Mouse (Mus musculus) hindbrain, postnatal 0 days (tissue): ENCODE measurements around the gene Map7d1. TPM values are rescaled to one million over a fixed set of nuclear protein-coding genes. Genes with fewer than 3 reads are reported as not detected.

Experiments used
- ATAC-seq: fragments of 200-750 bp; cut with Nextera tagmentation; 2 replicates; pipeline ENCODE4 v1.8.0; 2017; ENCODE audit warnings: mild to moderate bottlenecking, moderate TSS enrichment, moderate library complexity
- DNase-seq: peaks from one replicate; pipeline ENCODE4 v3.0.0-alpha.2; 2015; ENCODE audit warnings: low spot score
- H3K27ac ChIP-seq: fragments of 300-500 bp; sonication (generic); 2 replicates; pipeline ENCODE4 v1.5.1; 2014; ENCODE audit warnings: mild to moderate bottlenecking
- H3K27me3 ChIP-seq: fragments of 300-500 bp; sonication (generic); 2 replicates; pipeline ENCODE4 v1.6.1; 2014; ENCODE audit warnings: low read length, mixed read lengths; ENCODE audit not compliant: insufficient read depth
- H3K36me3 ChIP-seq: fragments of 300-500 bp; sonication (generic); 2 replicates; pipeline ENCODE4 v1.6.1; 2014; ENCODE audit warnings: low read length, mixed read lengths; ENCODE audit not compliant: insufficient read depth
- H3K4me1 ChIP-seq: fragments of 300-500 bp; sonication (generic); 2 replicates; pipeline ENCODE4 v1.6.1; 2014; ENCODE audit warnings: antibody characterized with exemption, low read length, mixed read lengths; ENCODE audit not compliant: insufficient read depth
- H3K4me2 ChIP-seq: fragments of 300-500 bp; sonication (generic); 2 replicates; pipeline ENCODE4 v1.6.1; 2014; ENCODE audit warnings: low read depth, mild to moderate bottlenecking, low read length, moderate library complexity, mixed read lengths
- H3K4me3 ChIP-seq: fragments of 300-500 bp; sonication (generic); 2 replicates; pipeline ENCODE4 v1.5.1; 2014; ENCODE audit warnings: low read length
- H3K9ac ChIP-seq: fragments of 300-500 bp; sonication (generic); replicated peaks from 2 replicates; pipeline ENCODE4 v1.6.1; 2014; ENCODE audit warnings: mild to moderate bottlenecking, low read length, moderate library complexity, mixed read lengths
- H3K9me3 ChIP-seq: fragments of 300-500 bp; sonication (generic); 2 replicates; pipeline ENCODE4 v1.6.1; 2016; ENCODE audit warnings: low read length, mixed read lengths
- CTCF ChIP-seq: IDR thresholded peaks from 2 replicates; pipeline ENCODE4 v1.5.1; 2016; ENCODE audit warnings: antibody characterized with exemption, control low read depth, low read depth
- WGBS: fragments of 180-500 bp; shearing (Covaris S2); extraction: QIAGEN DNeasy Blood & Tissue Kit; methylation state at CpG from one replicate; pipeline ENCODE4 v1.1.7; 2014; 5-methylcytosine and 5-hydroxymethylcytosine counted together
- polyA plus RNA-seq: library from polyadenylated mRNA; unstranded; fragments of >200 nt; fragmentation: Nextera tagmentation; extraction: Ambion mirVana; gene quantifications from 2 replicates; pipeline ENCODE4 v1.2.1, GENCODE M21; 2015
- total RNA-seq: library from RNA; depleted of rRNA; stranded (reverse); fragments of >200 nt; gene quantifications from 2 replicates; pipeline ENCODE4 v1.2.3, GENCODE M21; 2014

The Map7d1 gene
- total and polyA plus RNA-seq, 2 experiments from 2014 or later: 54.6 to 106 TPM

DNA sequence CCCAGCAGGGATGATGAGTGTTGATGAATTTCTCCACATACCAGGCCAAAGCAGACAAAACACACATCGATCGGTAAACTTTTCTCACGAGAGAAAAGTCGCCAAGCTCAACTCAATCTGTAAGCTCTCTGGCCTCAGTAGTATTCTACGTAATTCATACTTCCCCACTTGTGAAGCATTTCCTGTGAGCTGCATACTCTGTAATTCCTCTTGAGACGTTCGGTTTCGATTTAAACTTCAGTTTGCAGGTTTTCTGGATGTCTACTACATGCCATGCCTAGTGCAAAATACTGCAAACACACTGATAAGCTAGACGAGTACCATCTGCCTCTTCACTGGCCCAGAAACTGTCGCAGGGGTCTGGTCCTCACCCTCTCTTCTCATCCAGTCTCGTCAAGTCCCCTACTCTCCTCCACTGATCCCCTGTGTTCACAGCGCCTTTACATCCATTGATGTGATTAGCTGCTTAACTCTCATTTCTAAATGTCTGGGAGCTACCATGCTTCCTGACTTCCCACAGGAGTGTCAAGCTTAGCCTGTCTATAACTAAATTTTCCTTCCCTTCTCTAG, 51.4 kb downstream of the Map7d1 start:
- Histone ChIP-seq H3K36me3 (no peaks in the 10 kb centered on the region), H3K4me3 (no peak overlapping the region), H3K9me3 (no peaks in the 10 kb centered on the region), H3K27me3 (no peaks in the 10 kb centered on the region), H3K9ac (no peak overlapping the region), H3K4me1 (peaks cover 7% of the 10 kb centered on the region; the same call in 1 of the 2 replicates), H3K4me2 (no peak overlapping the region), H3K27ac (no peak overlapping the region)
- ATAC-seq: no peak
- WGBS: 88% methylated on average over 12 of the region's 12 CpGs
- DNase-seq: no peak
- no peak for TF ChIP-seq CTCF

DNA sequence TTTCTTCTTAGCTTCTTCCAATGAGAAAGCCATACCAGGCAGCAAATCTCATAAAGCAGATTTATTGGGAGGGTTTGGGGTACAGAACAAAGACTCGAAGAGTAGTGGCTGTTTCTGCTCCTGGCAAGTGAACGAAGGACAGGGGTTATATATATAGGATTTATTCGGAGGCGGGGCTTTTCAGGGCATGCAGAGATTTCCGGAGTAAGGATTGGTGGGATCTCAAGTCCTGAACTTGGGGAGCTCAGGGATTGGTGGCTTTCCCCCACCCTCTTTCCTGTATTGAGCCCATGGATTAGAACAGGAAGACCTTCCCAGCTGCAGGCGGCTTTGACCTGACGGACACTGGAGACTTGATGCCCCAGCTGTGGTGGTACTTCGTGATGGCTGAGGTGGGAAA, 52.1 kb downstream of the Map7d1 start:
- peak overlapping the region; percentile 92; the same call in 1 of the 2 replicates for H3K27ac ChIP-seq

DNA sequence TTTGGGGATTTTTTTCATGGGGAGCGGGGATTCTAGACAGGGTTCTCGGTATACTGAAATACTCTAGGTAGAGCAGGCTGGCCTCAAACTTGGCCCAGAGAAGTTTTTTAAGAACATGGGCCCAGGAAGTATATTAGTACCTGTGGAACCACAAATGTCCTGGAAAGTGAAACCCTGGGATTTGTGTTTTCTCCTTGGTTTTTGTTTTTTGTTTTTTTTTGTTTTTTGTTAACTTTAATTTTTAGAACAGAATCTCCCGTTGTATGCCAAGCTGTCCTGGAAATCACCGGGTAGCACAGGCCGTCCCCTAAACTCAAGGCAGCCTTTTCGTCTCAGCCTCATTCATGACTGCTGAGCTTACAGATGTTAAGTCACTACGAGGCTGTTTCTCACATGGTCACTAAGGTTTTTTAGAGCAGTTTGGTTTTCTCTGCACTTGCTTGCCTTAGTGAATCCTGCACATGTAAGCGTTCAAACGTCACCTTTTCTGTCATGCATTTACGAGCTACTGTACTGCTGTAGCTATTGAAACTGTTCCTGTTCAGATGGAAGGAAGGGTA, 52.7 kb downstream of the Map7d1 start:
- TF ChIP-seq CTCF: no peak
- 69% methylated on average over 10 of the region's 10 CpGs for WGBS

More for the DNA sequence above, 52.1 kb downstream of the Map7d1 start:
- H3K9ac ChIP-seq: no peak overlapping the region
- H3K4me2 ChIP-seq: no peak overlapping the region
- H3K4me1 ChIP-seq: peaks cover 7% of the 10 kb centered on the region; the same call in 1 of the 2 replicates
- H3K4me3 ChIP-seq: no peak overlapping the region
- 84% methylated on average over 8 of the region's 8 CpGs for WGBS
- DNase-seq (no peak), ATAC-seq (no peak)
- TF ChIP-seq CTCF: no peak
- H3K27me3 ChIP-seq: no peaks in the 10 kb centered on the region
- H3K9me3 ChIP-seq: no peaks in the 10 kb centered on the region
- no peaks in the 10 kb centered on the region for H3K36me3 ChIP-seq

DNA sequence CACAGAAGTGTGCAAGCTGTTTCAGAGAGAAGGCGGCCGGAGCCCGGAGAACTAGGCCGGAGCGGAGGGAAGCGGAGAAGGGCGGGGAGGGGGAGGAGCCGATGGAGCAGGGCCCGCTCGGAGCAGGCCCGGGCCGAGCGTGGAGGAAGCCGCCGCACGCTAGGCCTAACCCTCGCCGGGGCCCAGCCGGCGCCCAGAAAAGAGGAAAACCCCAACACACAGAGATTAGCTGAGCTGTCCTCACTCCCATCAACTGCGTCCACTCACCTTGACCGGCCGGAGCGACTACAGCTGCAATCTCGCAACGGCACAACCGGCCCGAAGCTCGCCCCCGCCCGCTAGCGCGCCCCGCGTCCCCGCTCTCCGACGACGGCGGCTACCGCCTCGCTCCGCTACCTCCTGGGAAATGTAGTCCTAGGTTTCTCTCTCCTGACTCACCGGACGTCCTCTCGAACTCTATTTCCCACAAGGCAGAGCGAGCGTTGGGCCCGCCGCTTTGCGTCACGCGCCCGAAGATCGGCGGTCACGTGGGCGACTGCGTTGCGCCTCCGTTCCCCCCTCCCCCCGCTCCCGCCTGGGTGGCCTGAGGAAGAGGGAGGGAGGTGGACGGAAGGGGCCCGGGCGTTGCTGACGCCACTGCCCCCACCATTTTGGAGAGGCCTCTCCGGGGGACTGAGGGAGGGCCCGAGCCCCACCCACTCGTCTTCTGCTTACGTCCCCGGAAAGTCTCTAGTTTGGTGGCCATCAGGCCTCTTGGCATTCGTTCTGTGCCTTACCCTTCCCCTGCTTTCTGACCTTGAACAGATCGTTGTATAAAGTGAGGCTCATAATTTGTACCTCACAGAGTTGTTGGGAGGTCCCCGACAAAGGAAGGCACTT, 53.6 kb downstream of the Map7d1 start, which contains the start of gene Thrap3:
Thrap3 (minus strand) TSS at position 458 of the 879 bp plus-strand sequence.
- Histone ChIP-seq H3K9ac (peak within 1 kb of the TSS; percentile 83), H3K36me3 (no peaks in the 10 kb centered on the region), H3K9me3 (no peaks in the 10 kb centered on the region), H3K4me1 (peaks cover 9% of the 10 kb centered on the region; the same call in 1 of the 2 replicates), H3K27me3 (no peaks in the 10 kb centered on the region), H3K27ac (peak within 1 kb of the TSS; percentile 92), H3K4me2 (peak within 1 kb of the TSS; percentile 75), H3K4me3 (peak within 1 kb of the TSS; percentile 72)
- WGBS: under 1% methylated on average over 63 of the region's 75 CpGs
- TF ChIP-seq CTCF: no peak
- ATAC-seq (peak; percentile 99), DNase-seq (peak; percentile 99)

More for the DNA sequence above, 52.7 kb downstream of the Map7d1 start:
- ATAC-seq (no peak), DNase-seq (no peak)
- H3K27me3 ChIP-seq: no peaks in the 10 kb centered on the region
- H3K9me3 ChIP-seq: no peaks in the 10 kb centered on the region
- peak overlapping the region; percentile 59 for H3K4me2 ChIP-seq
- H3K36me3 ChIP-seq: no peaks in the 10 kb centered on the region
- H3K27ac ChIP-seq: peak overlapping the region; percentile 92
- peaks cover 7% of the 10 kb centered on the region; the same call in 1 of the 2 replicates for H3K4me1 ChIP-seq
- H3K9ac ChIP-seq: peak overlapping the region; percentile 33
- peak overlapping the region; percentile 72 for H3K4me3 ChIP-seq

DNA sequence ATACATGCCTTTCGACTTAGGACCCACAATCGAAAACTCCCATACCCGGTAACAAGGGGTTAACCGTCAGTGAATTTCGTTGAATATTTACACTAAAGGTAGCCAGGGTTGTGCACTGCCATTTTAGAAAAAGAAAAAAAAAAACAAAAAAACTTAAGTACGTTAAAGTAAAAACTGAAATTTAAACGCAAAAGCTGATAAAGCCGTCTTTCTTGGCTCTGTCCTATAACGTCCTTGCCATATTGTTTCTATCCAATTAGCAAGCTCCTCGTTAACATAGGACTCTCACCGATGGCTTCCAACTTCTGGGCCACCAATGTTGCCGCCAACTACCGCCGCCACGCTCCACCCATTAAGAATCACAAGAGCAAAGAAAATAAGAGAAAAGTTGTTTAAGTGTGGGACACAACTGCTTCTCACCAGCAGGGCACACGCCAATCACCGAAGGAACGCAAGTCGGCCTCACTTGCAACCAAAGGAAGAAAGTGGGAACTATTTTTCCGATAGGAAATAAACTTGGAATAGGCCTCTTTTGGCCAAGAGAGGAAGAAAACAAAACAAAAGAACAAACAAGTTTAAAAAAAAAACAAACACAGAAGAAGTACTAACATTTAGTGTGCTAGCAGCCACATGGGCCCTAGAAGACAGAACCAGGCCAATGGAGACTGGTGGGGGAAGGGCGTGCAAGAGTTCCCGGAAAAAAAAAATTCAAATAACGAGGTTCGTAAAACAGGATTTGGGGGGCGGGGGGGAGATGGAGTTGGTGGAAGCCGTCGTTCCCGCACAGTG, 54.4 kb downstream of the Map7d1 start:
- Histone ChIP-seq H3K27ac (peak overlapping the region; percentile 92), H3K27me3 (no peaks in the 10 kb centered on the region), H3K36me3 (no peaks in the 10 kb centered on the region), H3K4me2 (peak overlapping the region; percentile 75), H3K9ac (peak overlapping the region; percentile 83), H3K4me3 (peak overlapping the region; percentile 72), H3K9me3 (no peaks in the 10 kb centered on the region), H3K4me1 (peaks cover 10% of the 10 kb centered on the region; the same call in 1 of the 2 replicates)
- DNase-seq: peak; percentile 47
- ATAC-seq: no peak
- WGBS: under 1% methylated on average over 28 of the region's 28 CpGs
- peak; percentile 48 for TF ChIP-seq CTCF

DNA sequence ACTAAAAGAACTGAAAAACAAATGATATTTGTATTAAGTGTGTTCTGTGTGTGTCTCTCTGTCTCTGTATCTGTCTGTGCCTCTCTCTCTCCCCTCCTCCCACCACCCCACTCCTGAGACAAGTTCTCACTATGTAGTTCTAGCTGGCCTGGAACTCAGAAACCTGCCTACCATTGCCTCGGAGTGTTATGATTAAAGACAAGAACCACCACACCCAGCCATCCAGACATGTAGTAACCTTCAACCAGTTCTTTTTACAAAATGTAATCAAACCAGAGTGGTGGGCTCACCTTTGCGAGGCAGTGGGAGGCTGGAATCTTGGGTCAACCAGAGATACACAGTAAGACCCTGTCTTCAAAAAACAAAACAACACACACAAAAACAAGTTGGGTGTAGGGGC, 55.5 kb downstream of the Map7d1 start:
- Histone ChIP-seq H3K9ac (peak overlapping the region; percentile 83; the same call in 1 of the 2 replicates), H3K4me2 (peak overlapping the region; percentile 75), H3K4me3 (peak overlapping the region; percentile 72), H3K27me3 (no peaks in the 10 kb centered on the region), H3K27ac (no peak overlapping the region), H3K4me1 (peaks cover 10% of the 10 kb centered on the region; the same call in 1 of the 2 replicates), H3K9me3 (no peaks in the 10 kb centered on the region), H3K36me3 (no peaks in the 10 kb centered on the region)
- no peak for TF ChIP-seq CTCF
- 66% methylated on average over 2 of the region's 2 CpGs for WGBS
- no peak for DNase-seq
- no peak for ATAC-seq
